In genomic region chr9:86104664-86105063, GRCm38 (mm10) we compare ENCODE assay signal across 25 mouse cellular contexts.
DNase-seq lines count a peak whose midpoint lies in the region; ATAC-seq and TF ChIP-seq lines count a peak whose summit lies in the region.
"Had no signal": no experiment of that assay in that cellular context is flagged by ENCODE, and none has a peak within 500 bp of the region (broad histone marks: within the 10 kb centered on the region; RNA-seq: fewer than 3 reads in every experiment).

No protein-coding gene starts in this region.

- no peak overlapping the region for H3K4me2 ChIP-seq in lung, embryonic 14.5 days
- no peak overlapping the region for H3K4me2 ChIP-seq in hindbrain, embryonic 12.5 days (replicated peaks)
- H3K4me2 ChIP-seq: embryonic facial prominence, embryonic 12.5 days; hindbrain, embryonic 15.5 days; lung, embryonic 15.5 days; neural tube, embryonic 15.5 days had no signal

- WGBS in lung, embryonic 14.5 days = 71% methylated on average over 3 of the region's 3 CpGs
- WGBS in lung, adult 2 months = 72% methylated on average over 3 of the region's 3 CpGs
- WGBS in hindbrain, embryonic 12.5 days = 88% methylated on average over 3 of the region's 3 CpGs

- H3ac ChIP-seq in C2C12 (ENCODE audit: control insufficient read depth, insufficient read length, low read depth) = no peak overlapping the region

- TF ChIP-seq CTCF in lung, embryonic 14.5 days (IDR thresholded peaks at IDR 0.05; ENCODE audit: low read depth) = no peak
- TF ChIP-seq CTCF in lung, adult 2 months (IDR thresholded peaks at IDR 0.05; ENCODE audit: insufficient read depth, low read length) = no peak
- TF ChIP-seq CTCF in C2C12 (IDR thresholded peaks at IDR 0.05; ENCODE audit: control insufficient read depth, insufficient read depth, insufficient read length) (no peak), Patski (IDR thresholded peaks at IDR 0.05) (no peak)

- no peak overlapping the region for H3K9ac ChIP-seq in lung, embryonic 14.5 days
- H3K9ac ChIP-seq in hindbrain, embryonic 12.5 days = no peak overlapping the region
- H3K9ac ChIP-seq: embryonic facial prominence, embryonic 12.5 days; hindbrain, embryonic 15.5 days; lung, embryonic 15.5 days; neural tube, embryonic 15.5 days had no signal

- POLR2A ChIA-PET in Patski (lab: Charles Lee) = no interaction called here

- no peaks in the 10 kb centered on the region for H3K9me3 ChIP-seq in lung, embryonic 14.5 days (ENCODE audit: low read depth, low read length)
- H3K9me3 ChIP-seq in hindbrain, embryonic 12.5 days (replicated peaks) = no peaks in the 10 kb centered on the region
- H3K9me3 ChIP-seq: embryonic facial prominence, embryonic 12.5 days; G1E; hindbrain, embryonic 15.5 days; limb, embryonic 10.5 days; lung, embryonic 15.5 days; midbrain, embryonic 10.5 days; neural tube, embryonic 15.5 days had no signal

- ATAC-seq in lung, embryonic 14.5 days (ENCODE audit: insufficient read depth) = no peak
- ATAC-seq in Patski = no peak
- peak; percentile 84 for ATAC-seq in megakaryocyte progenitor cell, adult 5-6 weeks (replicated peaks; ENCODE audit: poor library complexity)
- ATAC-seq in hindbrain, embryonic 12.5 days (ENCODE audit: low FRiP score) = no peak
- ATAC-seq: midbrain, embryonic 16.5 days had no signal

- no peak overlapping the region for H3K4me3 ChIP-seq in lung, embryonic 14.5 days (ENCODE audit: low read depth, low read length)
- H3K4me3 ChIP-seq in lung, adult 2 months (replicated peaks; ENCODE audit: extremely low read depth, low read depth, low read length) = no peak overlapping the region
- no peak overlapping the region for H3K4me3 ChIP-seq in C2C12 (ENCODE audit: insufficient read depth, poor library complexity, severe bottlenecking)
- no peak overlapping the region for H3K4me3 ChIP-seq in hindbrain, embryonic 12.5 days
- H3K4me3 ChIP-seq: embryonic facial prominence, embryonic 12.5 days; hindbrain, embryonic 15.5 days; limb, embryonic 10.5 days; lung, embryonic 15.5 days; midbrain, embryonic 10.5 days; neural tube, embryonic 15.5 days had no signal

- H3K4me1 ChIP-seq in lung, embryonic 14.5 days (ENCODE audit: insufficient read depth) = no peaks in the 10 kb centered on the region
- no peaks in the 10 kb centered on the region for H3K4me1 ChIP-seq in lung, adult 2 months (ENCODE audit: control insufficient read depth, insufficient read depth, low read length)
- H3K4me1 ChIP-seq in hindbrain, embryonic 12.5 days = no peaks in the 10 kb centered on the region
- H3K4me1 ChIP-seq: embryonic facial prominence, embryonic 12.5 days; hindbrain, embryonic 15.5 days; limb, embryonic 10.5 days; lung, embryonic 15.5 days; midbrain, embryonic 10.5 days had no signal

- CTCF ChIA-PET in Patski (lab: Charles Lee) = no interaction called here

- H3K79me2 ChIP-seq in C2C12 (ENCODE audit: control insufficient read depth, insufficient read depth) = no peaks in the 10 kb centered on the region

- H3K79me3 ChIP-seq in C2C12 (ENCODE audit: low read depth) = no peaks in the 10 kb centered on the region

- in situ Hi-C loops in Patski (cut with MboI; ENCODE audit: low pct_unique_long_range_greater_than_20kb) = no loop called here

- no peak overlapping the region for H3K27ac ChIP-seq in lung, embryonic 14.5 days (ENCODE audit: low read depth)
- H3K27ac ChIP-seq in hindbrain, embryonic 12.5 days = no peak overlapping the region
- H3K27ac ChIP-seq: embryonic facial prominence, embryonic 12.5 days; hindbrain, embryonic 15.5 days; limb, embryonic 10.5 days; lung, embryonic 15.5 days; macrophage; midbrain, embryonic 10.5 days; neural tube, embryonic 15.5 days had no signal

- no peaks in the 10 kb centered on the region for H3K36me3 ChIP-seq in lung, embryonic 14.5 days (ENCODE audit: insufficient read depth)
- no peaks in the 10 kb centered on the region for H3K36me3 ChIP-seq in C2C12 (ENCODE audit: control insufficient read depth, insufficient read depth)
- H3K36me3 ChIP-seq in hindbrain, embryonic 12.5 days = no peaks in the 10 kb centered on the region
- H3K36me3 ChIP-seq: embryonic facial prominence, embryonic 12.5 days; G1E; hindbrain, embryonic 15.5 days; limb, embryonic 10.5 days; lung, embryonic 15.5 days; midbrain, embryonic 10.5 days; neural tube, embryonic 15.5 days had no signal

- TF ChIP-seq POLR2A in lung, adult 2 months (IDR thresholded peaks at IDR 0.05; ENCODE audit: borderline replicate concordance, extremely low read depth, low read depth, low read length) = no peak

- peak; percentile 21 for DNase-seq in lung, embryonic 14.5 days
- no peak for DNase-seq in lung, adult 2 months
- peak; percentile 1 for DNase-seq in Patski (ENCODE audit: low read depth, low spot score)
- no peak for DNase-seq in right cerebral cortex, postnatal 4 days
- no peak for DNase-seq in kidney, postnatal 25 days
- DNase-seq: adrenal gland, postnatal 36 days; cerebellum, adult 11 months; cerebellum, adult 9-11 months; gastrocnemius, postnatal 36 days; heart, postnatal 36 days; kidney, adult 8-10 months; kidney, postnatal 10 days; thymus, adult 18-20 months had no signal

- H3K27me3 ChIP-seq in lung, embryonic 14.5 days (ENCODE audit: insufficient read depth, low read length) = no peaks in the 10 kb centered on the region
- H3K27me3 ChIP-seq in C2C12 (ENCODE audit: control insufficient read depth, insufficient read depth, insufficient read length) (no peaks in the 10 kb centered on the region), Patski (no peaks in the 10 kb centered on the region)
- H3K27me3 ChIP-seq in hindbrain, embryonic 12.5 days = no peaks in the 10 kb centered on the region
- H3K27me3 ChIP-seq: embryonic facial prominence, embryonic 12.5 days; hindbrain, embryonic 15.5 days; lung, embryonic 15.5 days; neural tube, embryonic 15.5 days had no signal

TF ChIP-seq in C2C12, 6 proteins besides CTCF, POLR2A, EP300 and RAD21:
- no peak for TF ChIP-seq FOSL1 (IDR thresholded peaks at IDR 0.05; ENCODE audit: insufficient read depth, low read length, poor library complexity, severe bottlenecking)
- TF ChIP-seq USF1 (IDR thresholded peaks at IDR 0.05; ENCODE audit: low read depth) = peak; percentile 56

Comparison
In these comparisons a context has a peak if more than half of its experiments do, and no peak if none do; other contexts are left out.
1. DNase-seq: peak in lung, embryonic 14.5 days (single experiment) and Patski (single experiment); none in lung, adult 2 months (single experiment), right cerebral cortex, postnatal 4 days (single experiment) and kidney, postnatal 25 days (0 of 2).